Mouse (Mus musculus): ENCODE measurements around the gene Alkbh6. TPM values are rescaled to one million over a fixed set of nuclear protein-coding genes. Genes with fewer than 3 reads are reported as not detected.

Gene Alkbh6
- polyA plus RNA-seq, 1 experiment from 2014 or later, result 86.0 TPM

Other genes with a start within 250 kb of the Alkbh6 start
- 7.4 and 8.8 TPM in 2 replicates for gene Zfp82, start 235.8 kb upstream of the Alkbh6 start, polyA plus RNA-seq (2014; fragmentation: Nextera tagmentation; extraction: Ambion mirVana)
- 1.2 and 2.4 TPM in 2 replicates for gene Gm26920, start 218.3 kb upstream of the Alkbh6 start, polyA plus RNA-seq (2014; fragmentation: Nextera tagmentation; extraction: Ambion mirVana)
- gene Zfp566, start 218.2 kb upstream of the Alkbh6 start, polyA plus RNA-seq (2014; fragmentation: Nextera tagmentation; extraction: Ambion mirVana), result 14.8 and 15.7 TPM in 2 replicates
- 138 and 139 TPM in 2 replicates for gene Zfp260, start 213.9 kb upstream of the Alkbh6 start, polyA plus RNA-seq (2014; fragmentation: Nextera tagmentation; extraction: Ambion mirVana)
- gene Zfp382, start 186.8 kb upstream of the Alkbh6 start, polyA plus RNA-seq (2014; fragmentation: Nextera tagmentation; extraction: Ambion mirVana), result 4.4 and 5.8 TPM in 2 replicates
- 16.6 and 18.1 TPM in 2 replicates for gene Zfp146, start 139.0 kb upstream of the Alkbh6 start, polyA plus RNA-seq (2014; fragmentation: Nextera tagmentation; extraction: Ambion mirVana)
- gene Cox7a1, start 124.6 kb upstream of the Alkbh6 start, polyA plus RNA-seq (2014; fragmentation: Nextera tagmentation; extraction: Ambion mirVana), result 3.5 and 4.1 TPM in 2 replicates
- gene Capns1, start 109.9 kb upstream of the Alkbh6 start, polyA plus RNA-seq (2014; fragmentation: Nextera tagmentation; extraction: Ambion mirVana), result 39.0 and 43.9 TPM in 2 replicates
- gene Polr2i, start 76.8 kb upstream of the Alkbh6 start, polyA plus RNA-seq (2014; fragmentation: Nextera tagmentation; extraction: Ambion mirVana), result 149 and 163 TPM in 2 replicates
- 255 and 260 TPM in 2 replicates for gene Tbcb, start 76.4 kb upstream of the Alkbh6 start, polyA plus RNA-seq (2014; fragmentation: Nextera tagmentation; extraction: Ambion mirVana)
- not detected in 2 replicates for gene Ovol3, start 73.0 kb upstream of the Alkbh6 start, polyA plus RNA-seq (2014; fragmentation: Nextera tagmentation; extraction: Ambion mirVana)
- gene Thap8, start 28.6 kb upstream of the Alkbh6 start, polyA plus RNA-seq (2014; fragmentation: Nextera tagmentation; extraction: Ambion mirVana), result 0.19 and 0.28 TPM in 2 replicates
- 11.3 and 11.5 TPM in 2 replicates for gene Wdr62, start 28.3 kb upstream of the Alkbh6 start, polyA plus RNA-seq (2014; fragmentation: Nextera tagmentation; extraction: Ambion mirVana)
- gene Clip3, start 17.0 kb upstream of the Alkbh6 start, polyA plus RNA-seq (2014; fragmentation: Nextera tagmentation; extraction: Ambion mirVana), result 66.6 and 92.0 TPM in 2 replicates
- gene Syne4, start 6.1 kb downstream of the Alkbh6 start, polyA plus RNA-seq (2014; fragmentation: Nextera tagmentation; extraction: Ambion mirVana), result 8.2 and 8.4 TPM in 2 replicates
- 0.52 TPM in 1 of 2 replicates, not detected in the other for gene E130208F15Rik, start 13.0 kb downstream of the Alkbh6 start, polyA plus RNA-seq (2014; fragmentation: Nextera tagmentation; extraction: Ambion mirVana)
- 23.1 and 24.5 TPM in 2 replicates for gene Sdhaf1, start 15.2 kb downstream of the Alkbh6 start, polyA plus RNA-seq (2014; fragmentation: Nextera tagmentation; extraction: Ambion mirVana)
- gene Lrfn3, start 54.1 kb downstream of the Alkbh6 start, polyA plus RNA-seq (2014; fragmentation: Nextera tagmentation; extraction: Ambion mirVana), result 5.3 and 5.9 TPM in 2 replicates
- gene Tyrobp, start 105.0 kb downstream of the Alkbh6 start, polyA plus RNA-seq (2014; fragmentation: Nextera tagmentation; extraction: Ambion mirVana), result 16.6 and 19.7 TPM in 2 replicates
- 0.43 and 0.45 TPM in 2 replicates for gene Hcst, start 111.1 kb downstream of the Alkbh6 start, polyA plus RNA-seq (2014; fragmentation: Nextera tagmentation; extraction: Ambion mirVana)
- 0.63 and 1.2 TPM in 2 replicates for gene Nfkbid, start 113.0 kb downstream of the Alkbh6 start, polyA plus RNA-seq (2014; fragmentation: Nextera tagmentation; extraction: Ambion mirVana)
- gene Aplp1, start 136.8 kb downstream of the Alkbh6 start, polyA plus RNA-seq (2014; fragmentation: Nextera tagmentation; extraction: Ambion mirVana), result 128 and 134 TPM in 2 replicates
- 0.58 and 0.61 TPM in 2 replicates for gene Kirrel2, start 149.0 kb downstream of the Alkbh6 start, polyA plus RNA-seq (2014; fragmentation: Nextera tagmentation; extraction: Ambion mirVana)
- gene Nphs1, start 149.6 kb downstream of the Alkbh6 start, polyA plus RNA-seq (2014; fragmentation: Nextera tagmentation; extraction: Ambion mirVana), result not detected in 2 replicates
- not detected in 2 replicates for gene Prodh2, start 184.9 kb downstream of the Alkbh6 start, polyA plus RNA-seq (2014; fragmentation: Nextera tagmentation; extraction: Ambion mirVana)
- 32.0 and 41.1 TPM in 2 replicates for gene Arhgap33, start 226.3 kb downstream of the Alkbh6 start, polyA plus RNA-seq (2014; fragmentation: Nextera tagmentation; extraction: Ambion mirVana)
- 4.2 and 4.6 TPM in 2 replicates for gene Hspb6, start 243.5 kb downstream of the Alkbh6 start, polyA plus RNA-seq (2014; fragmentation: Nextera tagmentation; extraction: Ambion mirVana)
- 11.3 and 11.5 TPM in 2 replicates for gene Proser3, start 243.6 kb downstream of the Alkbh6 start, polyA plus RNA-seq (2014; fragmentation: Nextera tagmentation; extraction: Ambion mirVana)